Mouse (Mus musculus) heart, postnatal 4 days (tissue): ENCODE data around the gene Myo1b. TPM values are rescaled to one million over a fixed set of nuclear protein-coding genes. Genes with fewer than 3 reads are reported as not detected.

ENCODE experiments used
- DNase-seq: peaks from one replicate; pipeline ENCODE4 v3.0.0; 2021
- total RNA-seq, 2 experiments: library from RNA; stranded (reverse); gene quantifications; 2 replicates each; pipeline ENCODE4 v1.2.3; 2021

Gene Myo1b
- 10 to 100 TPM; 60.3 to 64.2 TPM for total RNA-seq

- DNase-seq: peak; percentile 78
Observed at GRCm38 (mm10) chr1:51915576-51916156, at the start of gene Myo1b. Gene Myo1b, minus strand, starts transcription at chr1:51916071.

GRCm38 (mm10) chr1:51964647-51965046 is 48.8 kb upstream of the Myo1b start:
- DNase-seq: no peak

- DNase-seq: no peak
Observed at GRCm38 (mm10) chr1:51947116-51947515, 31.2 kb upstream of the Myo1b start.

GRCm38 (mm10) chr1:51944755-51945154 is 28.9 kb upstream of the Myo1b start:
- DNase-seq: peak; percentile 63

- no peak for DNase-seq
Observed at GRCm38 (mm10) chr1:51938357-51938756, 22.5 kb upstream of the Myo1b start.

- DNase-seq: no peak
Observed at GRCm38 (mm10) chr1:51935006-51935405, 19.1 kb upstream of the Myo1b start.

GRCm38 (mm10) chr1:51934176-51934924 is 18.5 kb upstream of the Myo1b start:
- no peak for DNase-seq

GRCm38 (mm10) chr1:51932826-51933225 is 17.0 kb upstream of the Myo1b start:
- DNase-seq: no peak

GRCm38 (mm10) chr1:51931561-51931960 is 15.7 kb upstream of the Myo1b start:
- no peak for DNase-seq

GRCm38 (mm10) chr1:51930584-51930983 is 14.7 kb upstream of the Myo1b start:
- DNase-seq: no peak

GRCm38 (mm10) chr1:51929557-51929956 is 13.7 kb upstream of the Myo1b start:
- no peak for DNase-seq

- no peak for DNase-seq
Observed at GRCm38 (mm10) chr1:51922820-51923219, 6.9 kb upstream of the Myo1b start.

GRCm38 (mm10) chr1:51916276-51916675 is 405 bp upstream of the Myo1b start:
- DNase-seq: no peak

GRCm38 (mm10) chr1:51915051-51915575 is 758 bp downstream of the Myo1b start:
- peak; percentile 87 for DNase-seq

GRCm38 (mm10) chr1:51914095-51914494 is 1.8 kb downstream of the Myo1b start:
- no peak for DNase-seq

- DNase-seq: no peak
Observed at GRCm38 (mm10) chr1:51913071-51913814, 2.6 kb downstream of the Myo1b start.

GRCm38 (mm10) chr1:51911331-51911730 is 4.5 kb downstream of the Myo1b start:
- peak; percentile 28 for DNase-seq

GRCm38 (mm10) chr1:51909204-51909603 is 6.7 kb downstream of the Myo1b start:
- no peak for DNase-seq

- DNase-seq: no peak
Observed at GRCm38 (mm10) chr1:51907821-51908220, 8.1 kb downstream of the Myo1b start.

- DNase-seq: no peak
Observed at GRCm38 (mm10) chr1:51906206-51906906, 9.5 kb downstream of the Myo1b start.

- DNase-seq: no peak
Observed at GRCm38 (mm10) chr1:51905073-51905472, 10.8 kb downstream of the Myo1b start.

GRCm38 (mm10) chr1:51897160-51897572 is 18.7 kb downstream of the Myo1b start:
- DNase-seq: no peak

GRCm38 (mm10) chr1:51895961-51896360 is 19.9 kb downstream of the Myo1b start:
- DNase-seq: no peak
